Mouse (Mus musculus): ENCODE measurements at regions not wholly inside any gene's neighbourhood (a gene's known extent, or its start where the extent isn't known, plus 50 kb on each side); places are given as distances from the start of the nearest gene placed in this dataset.

GRCm38 (mm10) chr14:114869233-114869632 is 222.8 kb upstream of the Gpc5 start:
- no peak for DNase-seq

DNA sequence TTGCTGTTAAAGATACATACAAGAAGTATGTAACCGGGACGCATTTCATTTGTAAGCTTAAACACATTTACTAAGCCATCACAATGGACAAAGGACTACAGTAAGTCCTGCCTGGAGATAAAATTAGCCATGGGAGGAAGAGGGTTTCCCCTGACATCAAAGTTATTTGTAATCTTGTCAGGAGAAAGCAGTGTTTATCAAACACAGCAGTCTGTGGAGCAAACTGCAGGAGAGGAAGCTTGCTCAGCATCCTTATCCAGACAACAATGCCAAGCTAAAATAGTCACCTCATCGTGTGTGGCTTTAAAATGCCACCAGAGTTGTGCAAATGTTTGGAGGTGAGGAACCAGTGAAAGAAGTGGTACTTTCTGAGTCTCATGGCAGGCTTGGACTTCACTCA is 216.9 kb upstream of the Gpc5 start:
- no peak for DNase-seq

DNA sequence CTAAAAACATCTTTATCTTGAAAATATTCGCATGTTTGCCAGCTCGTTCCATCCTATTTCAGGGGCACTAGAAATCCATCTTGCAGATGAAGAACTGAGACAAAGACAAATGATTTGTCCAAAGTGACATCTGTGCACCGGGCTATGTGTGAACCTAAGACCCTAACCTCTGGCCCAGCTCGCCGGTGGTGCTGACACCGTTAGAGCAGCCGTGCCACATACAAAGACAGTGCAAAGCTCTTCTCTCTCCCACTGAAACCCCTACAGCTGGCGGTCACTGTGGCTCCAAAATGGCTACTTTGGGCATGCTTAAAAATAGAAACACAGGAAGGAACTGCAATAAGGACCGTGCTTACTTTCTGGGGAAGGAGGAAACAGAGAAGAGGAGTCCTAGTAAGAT is 215.6 kb upstream of the Gpc5 start:
- no peak for DNase-seq

- DNase-seq: no peak
These were observed 214.5 kb upstream of the Gpc5 start for GRCm38 (mm10) chr14:114877477-114877876.

- DNase-seq: no peak
These were observed 211.7 kb upstream of the Gpc5 start for GRCm38 (mm10) chr14:114880291-114880690.

DNA sequence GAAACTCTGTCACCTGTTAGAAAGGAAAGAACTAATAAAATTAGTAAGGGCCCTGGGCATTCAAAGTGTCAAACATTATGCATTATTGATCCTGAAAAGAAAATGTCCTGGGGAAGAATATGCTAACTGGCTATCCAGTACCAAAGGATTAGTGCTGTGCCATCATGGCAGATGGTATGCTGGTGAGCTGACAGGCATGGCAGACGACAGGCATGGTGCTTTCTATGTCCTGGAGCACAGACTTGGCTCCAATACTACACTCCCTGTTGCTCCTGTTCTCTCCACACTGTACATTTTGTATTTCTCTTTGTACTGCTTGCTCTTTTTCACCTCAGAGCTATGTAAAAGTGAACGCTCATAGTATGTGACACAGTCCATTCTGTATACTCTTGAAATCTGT is 187.9 kb upstream of the Gpc5 start:
- no peak for DNase-seq

DNA sequence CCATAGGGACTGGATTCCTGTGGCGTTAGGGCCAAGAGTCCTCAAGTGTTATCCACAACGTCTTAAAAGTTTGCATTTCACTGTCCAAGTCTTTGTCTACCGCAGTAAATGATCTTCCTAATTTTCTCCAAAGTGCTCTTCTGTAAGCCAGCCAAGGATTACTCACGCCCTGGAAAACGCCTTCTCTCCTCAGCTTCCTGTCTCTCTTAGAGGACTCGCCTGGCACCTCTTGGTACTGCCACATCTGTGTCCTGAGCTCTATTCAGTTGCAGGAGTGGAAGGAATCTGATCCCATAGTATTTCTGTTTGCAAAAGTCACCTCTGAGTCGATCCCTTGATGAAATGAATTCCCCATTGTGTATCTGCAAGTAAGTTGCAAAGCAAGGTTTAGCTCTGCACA is 179.7 kb upstream of the Gpc5 start:
- DNase-seq: no peak

GRCm38 (mm10) chr14:114913238-114913637 is 178.8 kb upstream of the Gpc5 start:
- peak; percentile 26 for DNase-seq

DNA sequence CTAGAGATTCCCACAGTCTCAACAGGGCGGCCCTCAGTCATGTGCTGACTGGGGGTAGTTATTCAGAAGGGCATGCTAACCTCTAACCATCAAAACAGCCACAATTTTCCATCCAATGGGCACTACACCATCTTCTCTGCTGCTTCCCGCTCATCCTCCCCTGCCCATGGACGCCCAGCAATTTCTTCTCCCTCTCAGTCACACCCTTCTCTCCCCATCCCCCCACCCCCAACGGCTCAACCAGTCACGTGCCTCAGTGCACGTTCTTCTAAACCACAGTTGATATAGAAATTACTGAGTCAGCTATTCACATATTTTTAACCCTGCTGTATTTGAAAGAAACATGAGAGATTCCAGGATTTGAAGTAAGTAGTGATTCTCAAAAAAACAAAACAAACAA is 146.3 kb upstream of the Gpc5 start:
- no peak for DNase-seq

- DNase-seq: no peak
These were observed 145.7 kb upstream of the Gpc5 start for GRCm38 (mm10) chr14:114946321-114946720.

- DNase-seq: no peak
These were observed 143.5 kb upstream of the Gpc5 start for GRCm38 (mm10) chr14:114948341-114949155.

- DNase-seq: no peak
These were observed 142.9 kb upstream of the Gpc5 start for GRCm38 (mm10) chr14:114949156-114949496.

DNA sequence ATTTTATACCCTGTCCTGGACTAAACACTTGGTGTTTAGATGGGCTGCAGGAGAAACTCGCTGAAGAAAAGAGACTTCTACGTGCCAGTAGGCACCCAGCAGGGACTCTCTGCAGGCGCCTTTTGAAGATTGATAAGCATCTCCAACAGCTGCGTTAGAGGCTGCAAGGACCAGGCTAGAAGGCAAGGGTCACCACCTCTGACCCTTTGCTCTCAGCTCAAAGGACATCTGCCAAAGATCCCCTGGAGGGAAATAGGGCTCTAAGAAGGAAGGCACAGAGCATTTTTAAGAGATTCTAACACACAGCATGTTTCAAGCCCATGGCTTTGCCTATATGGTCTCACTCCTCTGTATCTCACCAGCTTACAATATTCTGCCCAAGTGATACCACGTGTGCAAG is 139.7 kb upstream of the Gpc5 start:
- no peak for DNase-seq

- no peak for DNase-seq
These were observed 138.8 kb upstream of the Gpc5 start for GRCm38 (mm10) chr14:114953070-114953665.

GRCm38 (mm10) chr14:114954287-114954686 is 137.7 kb upstream of the Gpc5 start:
- no peak for DNase-seq

- DNase-seq: no peak
These were observed 136.4 kb upstream of the Gpc5 start for GRCm38 (mm10) chr14:114955572-114955971.

GRCm38 (mm10) chr14:114960273-114960672 is 131.7 kb upstream of the Gpc5 start:
- no peak for DNase-seq

GRCm38 (mm10) chr14:114965941-114966340 is 126.1 kb upstream of the Gpc5 start:
- no peak for DNase-seq

- no peak for DNase-seq
These were observed 123.0 kb upstream of the Gpc5 start for GRCm38 (mm10) chr14:114969020-114969419.

- no peak for DNase-seq
These were observed 110.9 kb upstream of the Gpc5 start for GRCm38 (mm10) chr14:114981120-114981519.

DNA sequence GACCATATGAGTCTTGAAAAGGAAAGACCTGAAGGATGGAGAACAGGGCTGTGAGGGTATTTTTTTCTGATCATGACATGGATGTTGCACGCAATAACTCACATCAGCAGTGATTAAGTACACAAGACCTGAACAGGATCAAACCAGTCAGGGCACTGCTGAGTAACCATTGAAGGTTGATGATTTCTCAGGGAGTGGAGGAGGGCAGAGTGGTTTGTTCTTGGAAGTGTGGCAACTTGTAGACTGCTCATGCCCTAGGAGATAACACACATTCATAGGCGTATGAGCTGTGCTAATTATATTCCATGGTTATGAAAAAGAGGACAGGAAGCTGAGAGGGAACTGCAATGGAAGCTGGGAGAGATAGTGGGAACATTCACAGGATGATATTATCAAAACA is 88.8 kb upstream of the Gpc5 start:
- DNase-seq: no peak

GRCm38 (mm10) chr14:115004733-115005405 is 87.1 kb upstream of the Gpc5 start:
- DNase-seq: no peak

- DNase-seq: no peak
These were observed 81.1 kb upstream of the Gpc5 start for GRCm38 (mm10) chr14:115010877-115011276.

DNA sequence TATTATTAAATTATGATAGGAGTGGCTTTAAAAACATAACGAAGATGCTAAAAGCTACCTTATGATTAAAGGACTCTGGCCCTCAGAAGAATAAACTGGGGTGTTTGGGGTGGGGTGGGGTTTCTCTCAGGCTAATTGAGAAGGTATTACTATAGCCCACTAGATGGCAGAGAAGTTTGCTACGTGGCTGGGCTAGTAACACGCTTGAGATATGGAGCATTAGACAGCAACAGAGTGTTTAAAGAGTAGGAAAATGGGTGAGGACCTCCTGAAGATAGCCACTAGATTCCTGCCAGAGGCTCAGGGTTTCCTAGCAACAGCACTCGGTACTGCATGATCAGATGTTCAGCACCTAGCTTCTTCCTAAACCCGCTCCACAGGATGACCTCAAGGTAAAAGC is 76.7 kb upstream of the Gpc5 start:
- DNase-seq: no peak

Measured in right cerebral cortex, postnatal 4 days (tissue).